Mouse (Mus musculus) lung, embryonic 15.5 days (tissue): ENCODE results near the gene Abcb10. TPM values are rescaled to one million over a fixed set of nuclear protein-coding genes. Genes with fewer than 3 reads are reported as not detected.
"Not testable (repeated sequence)": the region's sequence is repeated elsewhere in the genome, so short reads cannot be mapped to it uniquely, and the experiment has no call there.

Experiments used
- ATAC-seq: fragments of 200-750 bp; cut with Nextera tagmentation; 2 replicates; pipeline ENCODE4 v1.8.0; 2017; ENCODE audit warnings: moderate number of reproducible peaks, borderline replicate concordance; ENCODE audit not compliant: low FRiP score, low TSS enrichment; ENCODE audit errors: extremely low read depth
- H3K27ac ChIP-seq: fragments of 300-500 bp; sonication (generic); 2 replicates; pipeline ENCODE4 v1.5.1; 2015; ENCODE audit warnings: moderate library complexity, mild to moderate bottlenecking, inconsistent platforms
- H3K27me3 ChIP-seq: fragments of 300-500 bp; sonication (generic); 2 replicates; pipeline ENCODE4 v1.6.1; 2015; ENCODE audit warnings: inconsistent platforms
- H3K36me3 ChIP-seq: fragments of 300-500 bp; sonication (generic); 2 replicates; pipeline ENCODE4 v1.6.1; 2015; ENCODE audit warnings: inconsistent platforms
- H3K4me1 ChIP-seq: fragments of 300-500 bp; sonication (generic); 2 replicates; pipeline ENCODE4 v1.6.1; 2015; ENCODE audit warnings: inconsistent platforms
- H3K4me2 ChIP-seq: fragments of 300-500 bp; sonication (generic); 2 replicates; pipeline ENCODE4 v1.6.1; 2015; ENCODE audit warnings: inconsistent platforms, mild to moderate bottlenecking, moderate library complexity
- H3K4me3 ChIP-seq: fragments of 300-500 bp; sonication (generic); 2 replicates; pipeline ENCODE4 v1.5.1; 2015; ENCODE audit warnings: mild to moderate bottlenecking, inconsistent platforms
- H3K9ac ChIP-seq: fragments of 300-500 bp; sonication (generic); 2 replicates; pipeline ENCODE4 v1.6.1; 2015; ENCODE audit warnings: inconsistent platforms
- H3K9me3 ChIP-seq: fragments of 300-500 bp; sonication (generic); 2 replicates; pipeline ENCODE4 v1.6.1; 2016; ENCODE audit warnings: inconsistent platforms
- WGBS: fragments of 180-500 bp; shearing (Covaris S2); methylation state at CpG from one replicate; pipeline ENCODE4 v1.1.7; 2015; 5-methylcytosine and 5-hydroxymethylcytosine counted together
- polyA plus RNA-seq: library from polyadenylated mRNA; unstranded; fragments of >200 nt; fragmentation: Nextera tagmentation; extraction: Ambion mirVana; gene quantifications from 2 replicates; pipeline ENCODE4 v1.2.1, GENCODE M21; 2015

Abcb10 gene
- 16.3 TPM in 2 replicates for polyA plus RNA-seq

DNA sequence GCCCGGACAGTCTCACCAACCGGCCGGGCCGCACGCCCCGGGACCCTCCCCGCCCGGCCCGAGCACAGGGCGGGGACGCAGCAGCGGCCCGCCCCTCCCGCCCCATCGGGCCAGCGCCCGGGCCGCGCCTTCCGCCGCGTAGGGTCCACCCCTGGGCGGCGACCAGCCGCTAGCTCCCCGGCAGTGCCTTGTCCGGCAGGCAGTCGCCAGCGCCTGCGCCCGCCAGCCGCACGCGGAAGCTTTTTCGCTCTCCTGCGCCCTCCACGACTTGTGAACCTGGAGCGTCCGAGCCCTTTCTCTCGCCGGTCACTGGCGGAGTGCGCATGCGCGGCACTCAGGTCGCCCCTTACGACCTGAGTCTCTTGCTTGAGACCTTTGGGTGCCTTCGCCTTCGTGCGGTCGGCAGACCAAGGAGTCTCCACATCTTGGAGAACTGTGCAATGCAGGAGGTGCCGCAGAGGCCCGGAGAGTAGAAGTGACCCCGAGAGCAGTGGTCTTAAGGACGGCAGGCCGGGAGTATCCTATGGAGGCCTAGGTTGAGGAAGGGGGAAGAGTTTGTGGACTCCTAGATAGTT, at the start of gene Abcb10:
TSS of gene Abcb10 (minus strand) at position 297 of the 575 bp plus-strand sequence.
- under 1% methylated on average over 54 of the region's 56 CpGs for WGBS
- Histone ChIP-seq H3K4me2 (peak within 1 kb of the TSS; percentile 97), H3K9me3 (no peaks in the 10 kb centered on the region), H3K36me3 (no peaks in the 10 kb centered on the region), H3K4me3 (peak within 1 kb of the TSS; percentile 85), H3K9ac (peak within 1 kb of the TSS; percentile 78), H3K4me1 (peaks cover 18% of the 10 kb centered on the region), H3K27me3 (no peaks in the 10 kb centered on the region), H3K27ac (peak within 1 kb of the TSS; percentile 92)
- ATAC-seq = peak; percentile 94

DNA sequence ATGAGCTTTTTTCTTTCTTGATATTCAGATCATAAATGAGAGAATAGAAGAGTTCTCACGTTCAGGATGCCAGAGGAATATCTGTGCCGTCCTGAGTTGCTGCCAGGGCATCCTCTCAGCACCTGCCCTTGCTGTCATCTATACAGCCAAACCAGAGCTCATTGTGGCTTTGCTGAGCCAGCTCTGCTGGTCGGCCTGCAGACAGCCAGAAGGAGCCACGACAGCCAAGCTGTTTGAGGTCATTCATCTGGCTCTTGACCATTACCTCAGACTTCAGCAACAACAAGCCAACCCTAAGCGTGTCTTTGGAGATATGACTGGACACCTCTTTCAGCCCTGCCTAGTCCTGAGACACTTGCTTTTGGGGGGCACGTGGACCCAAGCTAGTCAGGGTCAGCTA, 44.9 kb upstream of the Abcb10 start:
- 84% methylated on average over 6 of the region's 6 CpGs for WGBS
- H3K36me3 ChIP-seq = peaks cover 62% of the 10 kb centered on the region
- no peak for ATAC-seq

DNA sequence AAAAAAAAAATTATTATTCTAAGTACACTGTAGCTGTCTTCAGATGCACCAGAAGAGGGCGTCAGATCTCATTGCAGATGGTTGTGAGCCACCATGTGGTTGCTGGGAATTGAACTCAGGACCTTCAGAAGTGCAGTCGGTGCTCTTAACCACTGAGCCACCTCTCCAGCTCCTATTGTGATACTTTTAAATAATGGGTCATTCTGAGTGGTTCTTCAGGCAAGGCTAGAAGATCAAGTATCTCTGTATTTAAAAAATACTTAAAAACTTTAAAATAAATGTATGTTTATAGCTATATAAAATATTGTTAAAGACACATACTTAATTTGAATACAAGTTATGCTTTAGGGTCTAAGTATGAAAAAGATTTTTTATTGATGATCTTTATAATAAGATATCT, 43.3 kb upstream of the Abcb10 start:
- 70% methylated on average over 2 of the region's 2 CpGs for WGBS
- H3K27me3 ChIP-seq, H3K27ac ChIP-seq, H3K4me2 ChIP-seq, ATAC-seq, H3K9me3 ChIP-seq, H3K4me3 ChIP-seq, H3K9ac ChIP-seq: not testable (repeated sequence)
- Histone ChIP-seq H3K4me1 (peaks cover 17% of the 10 kb centered on the region), H3K36me3 (peaks cover 59% of the 10 kb centered on the region)

More for the DNA sequence above, 44.9 kb upstream of the Abcb10 start:
- no peak overlapping the region for H3K4me2 ChIP-seq
- H3K4me1 ChIP-seq = peaks cover 8% of the 10 kb centered on the region
- H3K4me3 ChIP-seq = no peak overlapping the region
- H3K9me3 ChIP-seq = no peaks in the 10 kb centered on the region
- no peak overlapping the region for H3K9ac ChIP-seq
- H3K27ac ChIP-seq = no peak overlapping the region
- H3K27me3 ChIP-seq = no peaks in the 10 kb centered on the region

- Histone ChIP-seq H3K4me3 (peak within 1 kb of the TSS; percentile 79), H3K27me3 (no peaks in the 10 kb centered on the region), H3K36me3 (peaks cover 20% of the 10 kb centered on the region), H3K9me3 (no peaks in the 10 kb centered on the region), H3K4me1 (peaks cover 36% of the 10 kb centered on the region), H3K9ac (peak within 1 kb of the TSS; percentile 68), H3K27ac (peak within 1 kb of the TSS; percentile 92), H3K4me2 (peak within 1 kb of the TSS; percentile 63)
- WGBS = under 1% methylated on average over 69 of the region's 74 CpGs
- peak; percentile 89 for ATAC-seq
Observed at GRCm38 (mm10) chr8:124021237-124022227, 38.6 kb upstream of the Abcb10 start, which contains the start of the genes Taf5l and Urb2. Gene Taf5l (minus strand): TSS chr8:124021397. Gene Urb2 (plus strand): TSS chr8:124021508.

DNA sequence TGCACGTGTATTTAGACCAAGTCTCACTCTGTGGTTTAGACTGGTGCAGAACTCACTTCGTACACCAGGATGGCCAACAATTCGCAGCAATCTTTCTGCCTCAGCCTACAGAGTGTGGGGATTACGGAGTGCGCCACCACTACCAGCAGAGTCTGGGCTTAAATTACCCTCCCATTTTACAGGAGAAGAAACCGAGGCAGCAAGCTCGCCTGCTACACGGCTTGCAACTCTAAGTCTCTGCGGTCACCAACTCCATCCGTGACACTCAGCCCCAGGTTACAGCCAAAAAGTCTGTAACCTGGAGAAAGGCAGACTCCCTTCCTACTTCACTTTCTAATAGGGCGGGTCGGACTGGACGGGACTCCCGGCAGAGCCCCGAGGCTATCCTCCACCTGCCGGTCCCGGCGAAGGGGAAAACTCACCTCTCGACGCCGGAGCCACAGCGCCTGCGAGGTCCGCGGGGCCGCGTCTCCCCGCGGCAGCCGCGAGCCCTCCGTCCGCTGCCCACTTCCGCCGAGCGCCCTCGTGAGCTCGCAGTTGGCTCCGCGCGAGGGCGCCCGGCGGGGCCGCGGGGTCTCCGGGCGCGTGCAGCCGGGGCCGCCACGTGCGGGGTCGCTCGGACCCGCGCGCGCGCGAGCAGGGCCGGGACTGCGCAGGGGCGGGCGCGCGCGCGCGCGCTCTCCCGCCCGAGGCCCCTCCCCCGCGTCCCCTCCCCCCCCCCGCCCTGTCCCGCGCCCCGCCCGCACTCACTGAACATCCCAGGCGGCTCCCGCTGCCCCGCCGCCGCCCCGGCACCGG, 37.7 kb upstream of the Abcb10 start:
- no peaks in the 10 kb centered on the region for H3K27me3 ChIP-seq
- under 1% methylated on average over 61 of the region's 87 CpGs for WGBS

DNA sequence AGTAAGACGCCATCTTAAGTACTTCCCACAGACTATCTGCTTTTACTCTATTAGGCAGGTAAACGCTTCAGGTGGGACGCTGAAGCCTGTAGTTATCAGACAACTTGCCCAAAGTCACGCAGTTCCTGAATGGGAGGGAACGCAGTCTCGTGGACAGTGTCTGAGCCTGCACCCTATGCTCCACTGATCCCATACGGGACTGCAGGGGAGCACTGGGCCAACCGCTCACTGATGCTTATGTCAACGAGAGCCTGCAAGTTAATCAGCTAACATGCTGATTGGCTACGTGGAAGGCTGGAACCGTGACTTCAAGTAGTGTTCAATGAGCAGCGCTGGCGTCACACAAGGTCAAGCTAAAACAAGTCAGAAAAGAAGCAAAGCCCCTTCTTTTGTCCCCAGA, 36.9 kb upstream of the Abcb10 start:
- 17% methylated on average over 13 of the region's 13 CpGs for WGBS
- peaks cover 6% of the 10 kb centered on the region for H3K36me3 ChIP-seq
- H3K9me3 ChIP-seq = no peaks in the 10 kb centered on the region
- peaks cover 36% of the 10 kb centered on the region for H3K4me1 ChIP-seq
- H3K27ac ChIP-seq = no peak overlapping the region
- H3K9ac ChIP-seq = peak overlapping the region; percentile 68
- peak overlapping the region; percentile 63 for H3K4me2 ChIP-seq
- H3K27me3 ChIP-seq = no peaks in the 10 kb centered on the region
- peak overlapping the region; percentile 79 for H3K4me3 ChIP-seq
- no peak; the same call in 1 of the 2 replicates for ATAC-seq

More for the DNA sequence above, 37.7 kb upstream of the Abcb10 start:
- no peaks in the 10 kb centered on the region for H3K9me3 ChIP-seq
- H3K4me2 ChIP-seq = peak overlapping the region; percentile 63
- H3K4me1 ChIP-seq = peaks cover 36% of the 10 kb centered on the region
- H3K36me3 ChIP-seq = peaks cover 14% of the 10 kb centered on the region
- H3K4me3 ChIP-seq = peak overlapping the region; percentile 79
- H3K27ac ChIP-seq = peak overlapping the region; percentile 92
- peak; percentile 88 for ATAC-seq
- peak overlapping the region; percentile 68 for H3K9ac ChIP-seq

- Histone ChIP-seq H3K4me1 (peaks cover 12% of the 10 kb centered on the region), H3K9ac (no peak overlapping the region), H3K36me3 (0 out of 2 replicates have a peak, but pooled peaks cover 2% of the 10 kb centered on the region), H3K4me2 (no peak overlapping the region), H3K9me3 (no peaks in the 10 kb centered on the region), H3K27me3 (no peaks in the 10 kb centered on the region), H3K27ac (no peak overlapping the region), H3K4me3 (no peak overlapping the region)
- ATAC-seq = no peak
- 58% methylated on average over 3 of the region's 3 CpGs for WGBS
Observed at GRCm38 (mm10) chr8:124014751-124015150, 31.8 kb upstream of the Abcb10 start.

DNA sequence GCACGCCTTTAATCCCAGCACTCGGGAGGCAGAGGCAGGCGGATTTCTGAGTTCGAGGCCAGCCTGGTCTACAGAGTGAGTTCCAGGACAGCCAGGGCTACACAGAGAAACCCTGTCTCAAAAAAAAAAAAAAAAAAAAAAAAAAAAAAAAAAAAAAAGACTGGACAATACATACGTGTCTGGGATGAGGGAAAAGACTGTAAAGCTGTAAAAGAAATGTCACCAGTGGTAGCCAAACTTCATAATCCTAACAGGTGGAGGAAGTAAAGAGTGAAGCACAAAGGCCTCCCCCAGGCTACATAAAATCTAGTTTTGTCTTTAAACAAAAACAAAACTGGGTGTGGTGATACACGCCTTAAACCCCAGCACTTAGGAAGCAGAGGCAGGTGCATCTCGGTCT, 31.4 kb upstream of the Abcb10 start:
- H3K4me2 ChIP-seq, ATAC-seq, H3K9ac ChIP-seq, H3K27me3 ChIP-seq, H3K4me1 ChIP-seq, H3K9me3 ChIP-seq, H3K4me3 ChIP-seq, H3K36me3 ChIP-seq, H3K27ac ChIP-seq: not testable (repeated sequence)
- 84% methylated on average over 7 of the region's 7 CpGs for WGBS

DNA sequence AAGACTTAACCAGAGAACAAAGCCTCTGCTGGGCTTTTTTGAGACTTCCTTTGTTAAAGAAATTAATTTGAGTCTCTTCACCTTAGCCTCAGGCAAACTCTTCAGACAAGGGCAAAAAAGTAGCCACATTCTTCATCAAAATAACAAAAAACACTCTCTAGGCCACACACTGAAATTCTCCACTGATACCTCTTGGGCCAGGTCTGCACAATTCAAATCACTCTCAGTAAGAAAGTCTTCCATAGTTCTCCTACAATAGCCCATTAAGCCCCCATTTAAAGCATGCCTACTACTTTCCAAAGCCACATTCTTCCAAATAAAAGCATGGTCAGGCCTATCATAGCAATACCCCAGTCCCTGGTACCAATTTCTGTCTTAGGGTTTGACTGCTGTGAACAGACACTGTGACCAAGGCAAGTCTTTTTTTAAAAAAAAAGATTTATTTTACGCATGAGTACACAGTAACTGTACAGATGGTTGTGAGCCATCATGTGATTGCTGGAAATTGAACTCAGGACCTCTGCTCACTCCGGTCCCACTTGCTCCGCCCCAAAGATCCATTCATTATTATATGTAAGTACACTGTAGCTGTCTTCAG, 29.2 kb upstream of the Abcb10 start:
- Histone ChIP-seq H3K36me3 (peaks cover 27% of the 10 kb centered on the region), H3K27ac (no peak overlapping the region), H3K9me3 (no peaks in the 10 kb centered on the region), H3K4me3 (no peak overlapping the region), H3K4me2 (no peak overlapping the region), H3K4me1 (no peaks in the 10 kb centered on the region), H3K27me3 (no peaks in the 10 kb centered on the region), H3K9ac (no peak overlapping the region)
- ATAC-seq = no peak
- 97% methylated on average over 3 of the region's 3 CpGs for WGBS

DNA sequence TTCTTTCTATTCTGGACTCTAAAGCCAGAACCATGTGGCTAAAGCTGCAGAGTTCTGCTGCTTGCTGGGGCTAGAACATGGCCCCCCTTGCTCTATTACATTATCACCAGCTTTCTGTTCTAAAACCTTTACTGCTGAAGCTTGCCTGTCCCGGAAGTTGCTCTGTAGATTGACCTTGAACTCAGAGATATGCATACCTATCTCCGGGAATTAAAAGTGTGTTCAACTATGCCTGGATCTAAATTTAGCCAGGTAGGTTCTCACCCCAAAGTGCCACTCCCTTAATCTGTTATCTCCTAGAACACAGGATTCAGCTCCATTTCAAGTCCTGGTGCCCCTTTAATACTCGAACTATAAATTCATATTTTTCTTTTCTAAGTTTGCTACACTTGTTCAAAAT, 28.7 kb upstream of the Abcb10 start:
- H3K27ac ChIP-seq = no peak overlapping the region
- peaks cover 32% of the 10 kb centered on the region for H3K36me3 ChIP-seq
- no peak overlapping the region for H3K4me2 ChIP-seq
- ATAC-seq = no peak
- H3K27me3 ChIP-seq = no peaks in the 10 kb centered on the region
- no peaks in the 10 kb centered on the region for H3K4me1 ChIP-seq
- no peak overlapping the region for H3K4me3 ChIP-seq
- no peak overlapping the region for H3K9ac ChIP-seq
- WGBS = 71% methylated on average over 3 of the region's 3 CpGs
- H3K9me3 ChIP-seq = no peaks in the 10 kb centered on the region

- no peak for ATAC-seq
- Histone ChIP-seq H3K27ac (no peak overlapping the region), H3K4me1 (no peaks in the 10 kb centered on the region), H3K9me3 (no peaks in the 10 kb centered on the region), H3K4me2 (no peak overlapping the region), H3K4me3 (no peak overlapping the region), H3K36me3 (peaks cover 66% of the 10 kb centered on the region), H3K27me3 (no peaks in the 10 kb centered on the region), H3K9ac (no peak overlapping the region)
- WGBS = 73% methylated on average over 6 of the region's 6 CpGs
Observed at GRCm38 (mm10) chr8:124007829-124008228, 24.9 kb upstream of the Abcb10 start.
